Mouse (Mus musculus): ENCODE data around the gene Ryr1. TPM values are rescaled to one million over a fixed set of nuclear protein-coding genes. Genes with fewer than 3 reads are reported as not detected.
"Not testable (repeated sequence)": the region's sequence is repeated elsewhere in the genome, so short reads cannot be mapped to it uniquely, and the experiment has no call there.

Ryr1 gene
- total RNA-seq, 2 experiments from 2014 or later: 4.7 to 8.9 TPM

GRCm38 (mm10) chr7:29097131-29097530 is 27.8 kb downstream of the Ryr1 start:
- intact Hi-C loops (cut with DNase I): no loop called here
- no peak for DNase-seq (ENCODE audit: low spot score in 2 of 2)

GRCm38 (mm10) chr7:29088817-29089216 is 36.2 kb downstream of the Ryr1 start:
- intact Hi-C loops (cut with DNase I): no loop called here
- peak; percentile 66 to 91 for DNase-seq (ENCODE audit: low spot score in 2 of 2)

DNA sequence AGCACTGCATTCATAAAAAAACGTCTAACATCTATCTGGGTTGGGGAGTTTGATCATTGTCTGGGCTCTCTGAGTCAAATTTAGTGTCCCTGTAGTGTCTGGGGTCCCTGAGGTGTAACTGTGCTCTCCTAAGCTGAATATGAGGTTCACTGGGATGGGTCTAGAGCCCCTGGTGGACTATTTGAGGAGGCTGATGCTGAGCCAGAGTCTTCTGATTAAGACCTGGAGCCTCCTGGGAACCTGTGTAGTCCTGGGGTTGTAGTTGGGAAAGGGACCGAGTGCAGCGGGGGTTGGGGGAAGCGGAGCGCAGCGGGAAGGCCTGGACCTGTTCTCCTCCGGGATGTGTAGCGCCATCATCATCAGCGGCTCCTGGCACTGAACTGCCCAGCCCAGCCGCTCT is 38.1 kb downstream of the Ryr1 start:
- no peak for DNase-seq (ENCODE audit: low spot score in 2 of 2)
- intact Hi-C loops (cut with DNase I): no loop called here

GRCm38 (mm10) chr7:29085981-29086380 is 39.0 kb downstream of the Ryr1 start:
- no peak for DNase-seq (ENCODE audit: low spot score in 2 of 2)
- intact Hi-C loops (cut with DNase I): no loop called here

- no peak for DNase-seq (ENCODE audit: low spot score in 2 of 2)
- intact Hi-C loops (cut with DNase I): no loop called here
Measured at GRCm38 (mm10) chr7:29084411-29084810, 40.6 kb downstream of the Ryr1 start.

DNA sequence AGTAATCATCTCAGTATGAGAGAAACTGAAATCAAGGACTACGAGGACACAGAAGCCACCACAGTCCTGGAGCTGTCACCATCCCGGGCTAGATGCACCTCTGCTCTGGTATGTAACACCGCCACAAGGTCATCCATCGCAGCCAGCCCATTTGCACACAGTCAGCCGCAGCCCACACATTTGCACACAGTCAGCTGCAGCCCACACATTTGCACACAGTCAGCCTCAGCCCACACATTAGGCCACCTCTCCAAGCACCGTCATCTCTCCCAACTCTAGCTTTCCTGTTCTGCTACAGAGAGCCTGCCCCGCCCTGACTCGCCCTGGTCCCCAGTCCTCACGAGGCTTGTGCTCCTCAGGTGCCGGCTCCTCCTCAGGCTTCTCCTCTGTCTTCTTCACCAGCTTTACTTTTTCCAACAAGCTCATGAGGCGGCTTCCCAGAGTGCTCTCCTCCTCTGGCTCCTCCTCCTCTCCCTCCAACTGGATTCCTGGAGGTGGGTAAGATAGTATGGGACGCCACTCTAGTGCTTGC is 45.5 kb downstream of the Ryr1 start:
- DNase-seq (ENCODE audit: low spot score in 2 of 2): no peak
- intact Hi-C loops (cut with DNase I): no loop called here

GRCm38 (mm10) chr7:29076977-29077376 is 48.0 kb downstream of the Ryr1 start:
- peak; percentile 34 to 68 for DNase-seq (ENCODE audit: low spot score in 2 of 2)
- intact Hi-C loops (cut with DNase I): no loop called here

- DNase-seq (ENCODE audit: low spot score in 2 of 2): no peak
- intact Hi-C loops (cut with DNase I): no loop called here
Measured at GRCm38 (mm10) chr7:29075208-29075607, 49.8 kb downstream of the Ryr1 start.

DNA sequence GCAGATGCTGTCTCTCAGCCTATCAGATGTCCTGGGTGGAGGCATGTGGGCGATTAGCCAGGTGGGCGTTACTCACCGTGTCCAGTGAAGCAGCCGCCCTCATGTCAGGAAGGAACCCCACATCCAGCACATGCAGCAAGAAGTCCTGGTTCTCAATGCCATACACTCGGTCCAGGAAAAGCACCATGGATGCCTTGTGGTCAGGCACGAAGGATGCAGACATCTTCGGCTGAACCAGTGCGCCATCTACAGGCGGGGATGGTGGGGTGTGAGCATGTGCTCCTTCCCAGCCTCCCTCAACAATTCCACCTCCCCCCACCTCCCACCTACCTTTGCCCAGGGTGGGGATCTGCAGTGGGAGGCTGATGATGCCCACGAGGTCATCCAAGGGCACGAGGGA is 52.3 kb downstream of the Ryr1 start:
- DNase-seq (ENCODE audit: low spot score in 2 of 2): peak in 1 of 2 experiments; percentile 21
- intact Hi-C loops (cut with DNase I): no loop called here

- DNase-seq (ENCODE audit: low spot score in 2 of 2): peak; percentile 34 to 83
- intact Hi-C loops (cut with DNase I): no loop called here
Measured at GRCm38 (mm10) chr7:29071169-29071891, 53.6 kb downstream of the Ryr1 start.

DNA sequence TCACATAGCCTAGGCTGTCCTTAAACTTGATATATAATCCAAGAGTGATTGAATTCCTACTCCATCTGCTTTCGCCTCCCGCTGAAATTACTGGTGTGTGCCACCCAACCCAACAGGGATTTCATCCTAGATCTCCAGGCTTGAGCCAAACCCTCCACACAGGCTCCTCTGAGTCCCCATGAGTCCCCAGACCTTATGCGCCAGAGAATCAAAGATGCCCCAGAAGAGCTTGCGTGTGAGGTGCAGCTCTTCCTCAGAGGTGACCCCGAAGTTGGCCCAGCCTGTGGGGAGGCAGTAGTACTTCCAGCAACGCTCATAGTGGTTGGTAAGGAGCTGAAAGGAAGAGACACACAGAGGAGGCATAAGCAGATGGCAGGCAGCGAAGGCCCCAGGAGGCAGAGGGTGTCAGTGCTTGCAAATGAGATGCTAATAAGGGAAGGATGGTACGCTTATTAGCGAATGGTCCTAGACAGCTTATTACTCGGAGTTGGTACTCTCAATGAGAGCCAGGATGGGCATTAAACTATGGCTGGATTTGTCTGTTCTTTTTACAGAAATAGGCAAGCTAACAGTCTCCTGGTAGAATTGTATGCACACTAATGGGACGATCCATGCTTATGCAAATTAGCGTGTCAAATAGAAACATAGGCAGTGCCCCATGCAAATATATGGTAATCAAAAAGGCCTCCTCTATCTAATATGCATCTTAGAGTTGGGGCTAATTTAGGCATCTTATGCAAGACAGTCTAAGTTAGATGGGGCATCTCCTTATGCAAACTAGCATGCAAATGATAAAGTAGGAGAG is 54.4 kb downstream of the Ryr1 start:
- DNase-seq (ENCODE audit: low spot score in 2 of 2): peak in 1 of 2 experiments; percentile 53
- intact Hi-C loops (cut with DNase I): no loop called here

DNA sequence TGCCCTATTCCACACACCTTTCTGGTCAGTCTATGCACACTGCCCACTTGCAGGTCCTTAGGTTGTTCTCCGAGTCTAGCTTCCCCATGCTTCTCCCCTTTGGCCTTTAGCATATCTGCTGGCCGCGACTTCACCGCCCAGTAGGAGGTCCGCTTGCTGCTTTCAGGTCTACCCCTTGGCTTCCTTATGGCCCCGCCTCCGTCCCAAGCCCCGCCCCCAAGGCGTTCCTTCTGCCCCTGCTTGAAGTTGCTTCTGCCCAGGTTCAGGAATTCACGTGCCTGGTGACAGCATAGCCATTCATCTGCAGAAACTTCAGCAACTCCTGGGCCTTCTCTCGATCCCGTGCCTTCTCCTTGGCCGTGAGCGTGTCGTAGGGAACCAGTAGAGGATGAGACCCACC is 57.2 kb downstream of the Ryr1 start:
- DNase-seq (ENCODE audit: low spot score in 2 of 2): no peak
- intact Hi-C loops (cut with DNase I): loop anchor here (10.0 kb wide), 1 partner anchor 457 kb away; no protein-coding TSS in a partner anchor

DNA sequence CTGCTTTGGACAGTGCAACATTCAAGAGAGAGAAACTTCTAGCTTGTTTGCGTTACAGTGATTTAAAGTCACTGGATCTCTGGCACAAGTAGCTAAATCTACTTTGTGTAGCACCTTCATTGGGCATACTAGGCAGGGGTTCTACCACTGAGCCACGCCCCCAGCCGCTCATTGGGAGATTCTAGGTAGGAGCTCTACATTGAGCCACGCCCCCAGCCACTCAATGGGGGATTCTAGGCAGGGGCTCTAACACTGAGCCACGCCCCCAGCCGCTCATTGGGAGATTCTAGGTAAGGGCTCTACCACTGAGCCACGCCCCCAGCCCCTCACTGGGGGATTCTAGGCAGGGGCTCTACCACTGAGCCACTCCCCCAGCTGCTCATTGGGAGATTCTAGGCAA is 61.5 kb downstream of the Ryr1 start:
- intact Hi-C loops (cut with DNase I): loop anchor here (10.0 kb wide), 1 partner anchor 461 kb away; no protein-coding TSS in a partner anchor

DNA sequence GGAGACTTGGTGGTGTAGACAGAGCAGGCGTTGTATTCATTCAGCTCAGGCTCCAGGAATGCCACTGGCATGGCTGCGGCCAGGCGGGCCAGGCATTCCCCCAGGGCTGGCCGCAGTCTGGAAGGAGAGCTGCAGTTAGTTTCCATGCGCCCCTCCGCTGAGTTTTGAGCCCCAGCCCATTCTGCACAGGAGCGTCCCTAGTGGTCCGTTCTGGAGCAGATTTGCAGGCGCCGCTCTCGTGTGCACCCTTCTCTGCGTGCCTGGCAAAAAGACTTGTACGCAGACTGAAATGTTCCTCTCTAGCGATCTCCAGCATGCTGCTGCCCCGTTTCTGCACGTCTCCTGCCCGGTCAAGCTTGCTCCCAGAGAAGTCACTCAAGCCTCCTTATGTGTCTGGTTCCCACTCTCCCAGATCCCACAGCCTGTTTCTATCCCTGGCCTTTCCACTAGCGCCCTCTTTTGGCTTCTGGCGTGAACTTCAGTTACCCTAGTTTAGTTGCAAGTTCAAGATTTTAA is 63.4 kb downstream of the Ryr1 start:
- intact Hi-C loops (cut with DNase I): loop anchor here (10.0 kb wide), 1 partner anchor 463 kb away; no protein-coding TSS in a partner anchor
- DNase-seq (ENCODE audit: low spot score in 2 of 2): no peak

More for the DNA sequence above, 61.5 kb downstream of the Ryr1 start:
- DNase-seq (ENCODE audit: low spot score in 2 of 2): not testable (repeated sequence)

DNA sequence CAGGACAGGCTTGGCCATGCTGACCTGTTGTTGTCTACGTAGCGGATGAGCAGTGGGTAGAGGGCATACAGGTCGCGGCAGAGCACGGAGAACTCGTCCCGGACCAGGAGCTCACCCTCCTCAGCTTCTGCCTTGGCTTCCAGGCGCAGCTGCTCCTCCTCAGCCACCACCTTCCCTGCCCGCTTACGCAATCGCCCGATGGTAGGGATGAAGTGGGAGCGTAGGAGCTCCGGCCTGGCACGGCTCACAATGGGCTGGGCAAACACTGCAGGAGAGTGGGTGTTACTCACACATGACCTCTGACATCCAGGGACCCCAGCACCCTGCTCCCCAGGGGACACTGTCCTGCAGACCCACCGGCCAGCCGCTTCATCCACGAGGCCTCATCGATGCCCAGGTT is 65.5 kb downstream of the Ryr1 start:
- intact Hi-C loops (cut with DNase I): no loop called here
- DNase-seq (ENCODE audit: low spot score in 2 of 2): no peak

DNA sequence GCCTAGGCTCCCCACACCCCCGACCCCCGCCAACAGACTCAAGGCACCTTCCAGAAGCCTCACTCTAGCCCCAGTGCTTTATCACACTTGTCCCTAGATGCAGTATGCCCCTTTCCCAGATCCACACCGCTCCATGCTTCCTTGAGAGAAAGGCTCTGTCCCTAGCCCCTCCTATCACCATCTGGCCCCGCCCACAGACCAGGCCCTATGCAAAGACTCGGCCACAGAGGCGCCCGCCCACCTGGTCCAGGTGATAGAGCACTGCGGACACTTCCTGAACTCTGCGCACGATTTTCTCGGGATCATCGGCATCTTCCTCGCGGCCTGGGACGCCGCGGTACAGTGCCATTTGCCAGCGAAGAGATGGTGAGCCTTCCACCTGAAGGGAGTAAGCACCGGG is 72.2 kb downstream of the Ryr1 start:
- intact Hi-C loops (cut with DNase I): loop anchor here (5.0 kb wide), 2 partner anchors 104 to 194 kb away; partner anchors contain the start of genes 2200002D01Rik and Fam98c
- DNase-seq (ENCODE audit: low spot score in 2 of 2): no peak

DNA sequence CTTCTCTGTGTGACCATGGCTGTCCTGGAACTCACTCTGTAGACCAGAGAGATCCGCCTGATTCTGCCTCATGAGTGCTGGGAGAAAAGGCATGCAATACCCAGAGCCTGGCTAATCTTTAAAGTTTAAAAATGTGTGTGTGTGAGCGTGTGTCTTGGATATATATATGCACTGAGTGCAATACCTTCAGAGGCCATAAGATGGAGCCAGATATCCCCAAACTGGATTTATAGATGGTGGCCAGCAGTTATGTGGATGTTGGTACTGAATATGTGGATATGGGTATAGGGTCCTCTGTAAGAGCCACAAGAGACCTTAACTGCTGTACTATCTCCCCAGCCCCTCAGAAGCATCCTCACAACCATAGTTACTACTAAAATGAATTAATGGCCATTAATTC is 74.2 kb downstream of the Ryr1 start:
- intact Hi-C loops (cut with DNase I): loop anchor here (2.0 to 5.0 kb wide), 3 partner anchors 107 to 246 kb away; partner anchors contain the start of genes 2200002D01Rik and Fam98c
- peak; percentile 59 to 69 for DNase-seq (ENCODE audit: low spot score in 2 of 2)

DNA sequence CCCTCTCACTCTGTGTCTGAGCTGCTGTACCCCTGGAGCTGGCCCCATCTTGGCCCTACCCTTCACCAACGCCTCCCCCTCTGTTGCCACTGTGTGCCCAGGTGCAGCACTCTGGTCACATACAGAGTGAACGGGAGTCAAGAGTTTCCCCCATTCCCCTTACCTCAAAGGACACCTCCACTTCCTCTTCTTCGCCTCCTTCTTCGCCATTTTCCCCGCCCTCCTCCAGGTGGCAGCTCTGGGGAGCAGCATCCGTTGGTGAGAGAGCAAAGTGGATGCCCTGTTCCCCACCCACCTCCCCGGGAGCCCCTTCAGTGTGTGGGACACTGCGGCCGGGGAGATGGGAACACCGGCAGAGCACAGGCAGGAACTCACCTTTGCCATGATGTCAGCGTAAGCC is 76.4 kb downstream of the Ryr1 start:
- DNase-seq (ENCODE audit: low spot score in 2 of 2): no peak
- intact Hi-C loops (cut with DNase I): no loop called here

- no peak for DNase-seq (ENCODE audit: low spot score in 2 of 2)
- intact Hi-C loops (cut with DNase I): no loop called here
Measured at GRCm38 (mm10) chr7:29048070-29048469, 76.9 kb downstream of the Ryr1 start.

DNA sequence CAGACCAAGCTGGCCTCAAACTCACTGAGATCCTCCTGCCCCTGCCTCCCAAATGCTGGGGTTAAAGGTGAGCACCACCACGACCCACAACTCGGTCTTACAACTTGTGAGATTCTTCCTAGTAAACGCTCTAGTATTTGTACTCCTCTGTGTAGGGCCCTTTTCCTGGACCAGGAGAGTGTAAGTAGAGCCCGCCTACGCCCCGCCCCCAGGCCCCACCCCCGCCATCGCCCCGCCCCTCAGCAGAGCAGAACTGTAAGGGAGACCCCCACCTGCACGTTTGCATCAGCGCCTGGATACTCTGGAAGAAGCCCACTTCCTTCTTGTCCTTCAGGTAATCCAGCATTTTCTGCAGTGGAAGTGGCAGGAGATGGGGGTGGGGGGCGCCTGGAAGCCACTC is 78.4 kb downstream of the Ryr1 start:
- intact Hi-C loops (cut with DNase I): no loop called here

More for the DNA sequence above, 78.4 kb downstream of the Ryr1 start:
- DNase-seq (ENCODE audit: low spot score in 2 of 2): no peak
